Mouse (Mus musculus) forebrain, postnatal 0 days (tissue): ENCODE data around the gene Mbtd1. TPM values are rescaled to one million over a fixed set of nuclear protein-coding genes. Genes with fewer than 3 reads are reported as not detected.

Experiments
- ATAC-seq: fragments of 200-750 bp; cut with Nextera tagmentation; 2 replicates; pipeline ENCODE4 v1.8.0; 2017; ENCODE audit warnings: mild to moderate bottlenecking, moderate library complexity
- DNase-seq: peaks from one replicate; pipeline ENCODE4 v3.0.0-alpha.2; 2015
- H3K27ac ChIP-seq: fragments of 300-500 bp; sonication (generic); 2 replicates; pipeline ENCODE4 v1.5.1; 2014; ENCODE audit warnings: low read depth, mild to moderate bottlenecking, antibody characterized with exemption, low read length, moderate library complexity, mixed read lengths
- H3K27me3 ChIP-seq: fragments of 300-500 bp; sonication (generic); 2 replicates; pipeline ENCODE4 v1.6.1; 2014; ENCODE audit warnings: mild to moderate bottlenecking, low read length, mixed read lengths; ENCODE audit not compliant: insufficient read depth
- H3K36me3 ChIP-seq: fragments of 300-500 bp; sonication (generic); 2 replicates; pipeline ENCODE4 v1.6.1; 2014; ENCODE audit warnings: mild to moderate bottlenecking, moderate library complexity; ENCODE audit not compliant: insufficient read depth
- H3K4me1 ChIP-seq: fragments of 300-500 bp; sonication (generic); 2 replicates; pipeline ENCODE4 v1.6.1; 2014; ENCODE audit warnings: antibody characterized with exemption; ENCODE audit not compliant: insufficient read depth
- H3K4me2 ChIP-seq: fragments of 300-500 bp; sonication (generic); 2 replicates; pipeline ENCODE4 v1.6.1; 2014; ENCODE audit warnings: low read depth, mild to moderate bottlenecking, moderate library complexity
- H3K4me3 ChIP-seq: fragments of 300-500 bp; sonication (generic); 2 replicates; pipeline ENCODE4 v1.5.1; 2014; ENCODE audit warnings: low read depth, low read length, mixed read lengths
- H3K9ac ChIP-seq: fragments of 300-500 bp; sonication (generic); 2 replicates; pipeline ENCODE4 v1.6.1; 2014; ENCODE audit warnings: mild to moderate bottlenecking
- H3K9me3 ChIP-seq: fragments of 300-500 bp; sonication (generic); 2 replicates; pipeline ENCODE4 v1.6.1; 2016; ENCODE audit warnings: low read length
- CTCF ChIP-seq: sonication (generic); IDR thresholded peaks from 2 replicates; pipeline ENCODE4 v1.5.1; 2016; ENCODE audit warnings: antibody characterized with exemption, control low read depth, low read depth
- WGBS: fragments of 180-500 bp; shearing (Covaris S2); extraction: QIAGEN DNeasy Blood & Tissue Kit; methylation state at CpG from one replicate; pipeline ENCODE4 v1.1.7; 2014; 5-methylcytosine and 5-hydroxymethylcytosine counted together
- polyA plus RNA-seq: library from polyadenylated mRNA; unstranded; fragments of >200 nt; fragmentation: Nextera tagmentation; extraction: Ambion mirVana; gene quantifications from 2 replicates; pipeline ENCODE4 v1.2.1, GENCODE M21; 2015
- total RNA-seq: library from RNA; depleted of rRNA; stranded (reverse); fragments of >200 nt; gene quantifications from 2 replicates; pipeline ENCODE4 v1.2.3, GENCODE M21; 2014

Mbtd1 gene
- total and polyA plus RNA-seq, 2 experiments from 2014 or later = 13.9 to 30.6 TPM

DNA sequence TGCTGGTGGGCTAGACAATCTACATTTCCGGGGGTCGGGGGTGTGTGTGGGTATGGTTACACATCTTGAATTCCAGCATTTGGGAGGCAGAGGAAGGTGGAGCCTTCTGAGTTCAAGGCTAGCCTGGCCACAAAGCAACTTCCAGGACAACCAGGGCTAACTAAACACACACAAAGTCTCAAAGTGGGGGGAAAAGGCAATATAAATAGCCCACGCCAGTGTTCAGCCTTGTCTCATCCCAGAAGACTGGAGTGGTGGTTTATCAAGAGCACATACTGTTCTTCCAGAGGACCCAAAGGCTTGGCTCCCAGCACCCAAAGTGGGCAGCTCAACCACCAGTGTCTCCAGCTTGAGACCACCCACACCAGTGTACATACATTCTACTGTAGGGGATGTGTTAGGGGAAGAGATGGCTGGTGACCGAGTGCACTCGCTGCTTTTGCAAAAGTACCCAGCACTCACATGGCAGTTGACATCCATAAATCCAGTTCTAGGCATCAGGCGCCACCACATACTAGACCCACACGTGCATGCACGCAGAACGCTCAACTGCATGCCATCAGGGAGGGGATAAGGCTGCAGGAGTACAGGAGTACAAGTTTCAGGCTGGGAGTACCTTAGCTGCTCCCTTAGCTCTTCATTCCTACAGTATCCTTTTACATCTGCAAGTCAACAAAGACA is 63.4 kb downstream of the Mbtd1 start:
- ATAC-seq = no peak

GRCm38 (mm10) chr11:93950045-93950444 is 64.4 kb downstream of the Mbtd1 start:
- H3K4me3 ChIP-seq = no peak overlapping the region
- H3K4me1 ChIP-seq = 0 out of 2 replicates have a peak, but pooled peaks cover 3% of the 10 kb centered on the region
- 93% methylated on average over 1 of the region's 1 CpGs for WGBS
- no peaks in the 10 kb centered on the region for H3K9me3 ChIP-seq
- DNase-seq (no peak), ATAC-seq (no peak)
- TF ChIP-seq CTCF = no peak
- peaks cover 29% of the 10 kb centered on the region for H3K36me3 ChIP-seq
- no peak overlapping the region for H3K9ac ChIP-seq
- no peak overlapping the region for H3K4me2 ChIP-seq
- H3K27me3 ChIP-seq = no peaks in the 10 kb centered on the region
- H3K27ac ChIP-seq = no peak overlapping the region

More for the DNA sequence above, 63.4 kb downstream of the Mbtd1 start:
- TF ChIP-seq CTCF = no peak
- no peak for DNase-seq
- Histone ChIP-seq H3K9me3 (no peaks in the 10 kb centered on the region), H3K27ac (no peak overlapping the region), H3K4me1 (0 out of 2 replicates have a peak, but pooled peaks cover 3% of the 10 kb centered on the region), H3K9ac (no peak overlapping the region), H3K27me3 (no peaks in the 10 kb centered on the region), H3K4me2 (no peak overlapping the region), H3K36me3 (peaks cover 27% of the 10 kb centered on the region), H3K4me3 (no peak overlapping the region)
- WGBS = 87% methylated on average over 9 of the region's 9 CpGs

GRCm38 (mm10) chr11:93952376-93952775 is 66.7 kb downstream of the Mbtd1 start:
- ATAC-seq (no peak), DNase-seq (no peak)
- WGBS = 65% methylated on average over 5 of the region's 5 CpGs
- Histone ChIP-seq H3K27ac (no peak overlapping the region), H3K27me3 (no peaks in the 10 kb centered on the region), H3K36me3 (peaks cover 26% of the 10 kb centered on the region), H3K4me1 (0 out of 2 replicates have a peak, but pooled peaks cover 7% of the 10 kb centered on the region), H3K4me2 (no peak overlapping the region), H3K9ac (no peak overlapping the region), H3K4me3 (no peak overlapping the region), H3K9me3 (no peaks in the 10 kb centered on the region)
- TF ChIP-seq CTCF = no peak

GRCm38 (mm10) chr11:93954738-93955255 is 69.1 kb downstream of the Mbtd1 start:
- WGBS = 43% methylated on average over 13 of the region's 13 CpGs
- ATAC-seq = peak; percentile 16; the same call in 1 of the 2 replicates
- no peak for DNase-seq
- Histone ChIP-seq H3K4me3 (peak overlapping the region; percentile 62), H3K9me3 (no peaks in the 10 kb centered on the region), H3K9ac (peak overlapping the region; percentile 73), H3K27ac (peak overlapping the region; percentile 81), H3K4me2 (peak overlapping the region; percentile 86), H3K4me1 (0 out of 2 replicates have a peak, but pooled peaks cover 7% of the 10 kb centered on the region), H3K27me3 (no peaks in the 10 kb centered on the region), H3K36me3 (peaks cover 35% of the 10 kb centered on the region)
- no peak for TF ChIP-seq CTCF

GRCm38 (mm10) chr11:93955256-93956150 is 69.9 kb downstream of the Mbtd1 start:
- 3% methylated on average over 67 of the region's 67 CpGs for WGBS

DNA sequence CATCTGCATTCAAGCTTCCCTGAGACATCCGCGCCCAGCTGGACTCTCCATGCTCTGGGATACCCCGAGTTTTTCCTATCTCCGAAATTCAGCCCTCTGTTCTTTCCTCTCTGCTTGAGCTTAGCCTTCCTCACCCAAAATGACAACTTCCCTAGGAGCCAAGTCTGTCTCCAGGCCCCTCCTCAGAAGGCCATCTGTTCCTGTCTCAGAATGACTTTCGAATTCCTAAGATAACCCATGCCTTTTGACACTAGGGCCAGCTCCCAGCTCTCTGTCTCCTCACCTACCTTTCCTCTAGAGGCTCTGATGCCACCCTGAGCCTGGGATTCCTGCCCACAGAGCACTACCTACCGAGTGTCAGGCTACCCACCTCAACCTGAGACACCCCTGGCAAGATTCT is 70.5 kb downstream of the Mbtd1 start, which contains the start of gene Nme2:
Nme2 (minus strand) TSS at position 101 of the 400 bp plus-strand sequence.
- H3K9ac ChIP-seq = peak within 1 kb of the TSS; percentile 73
- DNase-seq (no peak), ATAC-seq (peak; percentile 24)
- H3K4me3 ChIP-seq = peak within 1 kb of the TSS; percentile 62
- no peak for TF ChIP-seq CTCF
- H3K36me3 ChIP-seq = peaks cover 42% of the 10 kb centered on the region
- WGBS = 2% methylated on average over 6 of the region's 6 CpGs
- 0 out of 2 replicates have a peak, but pooled peaks cover 7% of the 10 kb centered on the region for H3K4me1 ChIP-seq
- no peaks in the 10 kb centered on the region for H3K27me3 ChIP-seq
- peak within 1 kb of the TSS; percentile 86 for H3K4me2 ChIP-seq
- no peaks in the 10 kb centered on the region for H3K9me3 ChIP-seq
- H3K27ac ChIP-seq = peak within 1 kb of the TSS; percentile 81

More at GRCm38 (mm10) chr11:93955256-93956150, 69.9 kb downstream of the Mbtd1 start:
- DNase-seq = peak; percentile 86
- ATAC-seq = peak; percentile 96
- H3K4me3 ChIP-seq = peak overlapping the region; percentile 62
- H3K9ac ChIP-seq = peak overlapping the region; percentile 73
- H3K36me3 ChIP-seq = peaks cover 41% of the 10 kb centered on the region
- H3K9me3 ChIP-seq = no peaks in the 10 kb centered on the region
- H3K4me1 ChIP-seq = 0 out of 2 replicates have a peak, but pooled peaks cover 7% of the 10 kb centered on the region
- H3K27ac ChIP-seq = peak overlapping the region; percentile 81
- peak overlapping the region; percentile 86 for H3K4me2 ChIP-seq
- TF ChIP-seq CTCF = peak; percentile 71
- no peaks in the 10 kb centered on the region for H3K27me3 ChIP-seq
